In genomic region chrX:113545106-113545505, GRCm38 (mm10) we compare ENCODE assay signal across 17 mouse cellular contexts.
DNase-seq lines count a peak whose midpoint lies in the region; ATAC-seq and TF ChIP-seq lines count a peak whose summit lies in the region.
"Had no signal": no experiment of that assay in that cellular context is flagged by ENCODE, and none has a peak within 500 bp of the region (broad histone marks: within the 10 kb centered on the region; RNA-seq: fewer than 3 reads in every experiment).

No protein-coding gene starts in this region.

- TF ChIP-seq CTCF in kidney, postnatal 0 days (IDR thresholded peaks at IDR 0.05; ENCODE audit: low read depth) = no peak
- no peak for TF ChIP-seq CTCF in kidney, adult 2 months (conservative IDR thresholded peaks at IDR 0.05; ENCODE audit: insufficient read depth, insufficient read length, low read depth, low read length)
- TF ChIP-seq CTCF in lung, postnatal 0 days (IDR thresholded peaks at IDR 0.05) = no peak

- H3K4me3 ChIP-seq in kidney, postnatal 0 days (replicated peaks; ENCODE audit: low read depth, low read length) = no peak overlapping the region
- no peak overlapping the region for H3K4me3 ChIP-seq in kidney, adult 2 months (ENCODE audit: insufficient read depth, low read depth, low read length)
- H3K4me3 ChIP-seq in lung, postnatal 0 days (ENCODE audit: low read depth, low read length) = no peak overlapping the region
- H3K4me3 ChIP-seq: limb, embryonic 15.5 days; megakaryocyte, embryonic 14.5 days had no signal

- DNase-seq in kidney, postnatal 0 days (ENCODE audit: low spot score) = peak; percentile 7
- no peak for DNase-seq in kidney, adult 2 months
- peak; percentile 28 for DNase-seq in lung, postnatal 0 days (ENCODE audit: low spot score)
- no peak for DNase-seq in lung, postnatal 25 days (ENCODE audit: low spot score)
- DNase-seq in Muller cell, postnatal 12 days (ENCODE audit: inconsistent ontology term) = peak; percentile 24
- DNase-seq in gonadal fat pad, adult 2 months (ENCODE audit: low read depth) = peak; percentile 31
- DNase-seq in layer of hippocampus, adult 18-20 months (ENCODE audit: low spot score in 2 of 2) = no peak
- DNase-seq: cerebellum, adult 9-11 months; heart, postnatal 10 days; kidney, adult 18-20 months; midbrain, embryonic 14.5 days had no signal

- no peaks in the 10 kb centered on the region for H3K27me3 ChIP-seq in kidney, postnatal 0 days (ENCODE audit: insufficient read depth, low read length)
- H3K27me3 ChIP-seq in kidney, adult 2 months (replicated peaks; ENCODE audit: control insufficient read depth, insufficient read depth, low read length) = no peaks in the 10 kb centered on the region
- H3K27me3 ChIP-seq in lung, postnatal 0 days (replicated peaks; ENCODE audit: insufficient read depth, low read length) = no peaks in the 10 kb centered on the region
- H3K27me3 ChIP-seq: limb, embryonic 15.5 days; megakaryocyte, embryonic 14.5 days had no signal

- H3K9ac ChIP-seq in kidney, postnatal 0 days (ENCODE audit: low read depth, low read length) = no peak overlapping the region
- no peak overlapping the region for H3K9ac ChIP-seq in lung, postnatal 0 days (replicated peaks; ENCODE audit: low read depth)
- H3K9ac ChIP-seq: limb, embryonic 15.5 days had no signal

- no peak overlapping the region for H3K4me2 ChIP-seq in kidney, postnatal 0 days (ENCODE audit: low read length)
- no peak overlapping the region for H3K4me2 ChIP-seq in lung, postnatal 0 days (replicated peaks; ENCODE audit: low read depth, low read length)
- H3K4me2 ChIP-seq: heart, embryonic 11.5 days; limb, embryonic 15.5 days had no signal

- no peaks in the 10 kb centered on the region for H3K36me3 ChIP-seq in kidney, postnatal 0 days (ENCODE audit: insufficient read depth, low read length)
- H3K36me3 ChIP-seq in kidney, adult 2 months (ENCODE audit: control insufficient read depth, insufficient read depth, low read length) = no peaks in the 10 kb centered on the region
- H3K36me3 ChIP-seq in lung, postnatal 0 days (ENCODE audit: insufficient read depth, low read length) = no peaks in the 10 kb centered on the region
- H3K36me3 ChIP-seq: limb, embryonic 15.5 days had no signal

- no peak for ATAC-seq in kidney, postnatal 0 days (replicated peaks; ENCODE audit: low FRiP score, low read depth)
- ATAC-seq in lung, postnatal 0 days = peak; percentile 30; the same call in 1 of the 2 replicates
- no peak for ATAC-seq in megakaryocyte, adult 5-6 weeks (ENCODE audit: poor library complexity, severe bottlenecking)
- ATAC-seq: forebrain, embryonic 16.5 days; Patski had no signal

- 53% methylated on average over 3 of the region's 3 CpGs for WGBS in kidney, postnatal 0 days
- WGBS in kidney, adult 2 months = 64% methylated on average over 3 of the region's 3 CpGs
- WGBS in lung, postnatal 0 days = 47% methylated on average over 3 of the region's 3 CpGs

- H3K27ac ChIP-seq in kidney, postnatal 0 days = no peak overlapping the region
- H3K27ac ChIP-seq in kidney, adult 2 months (ENCODE audit: insufficient read depth, low read depth, low read length) = no peak overlapping the region
- no peak overlapping the region for H3K27ac ChIP-seq in lung, postnatal 0 days (ENCODE audit: low read length)
- H3K27ac ChIP-seq: limb, embryonic 15.5 days had no signal

- no peaks in the 10 kb centered on the region for H3K9me3 ChIP-seq in kidney, postnatal 0 days (replicated peaks; ENCODE audit: low read length)
- H3K9me3 ChIP-seq in lung, postnatal 0 days (ENCODE audit: low read length) = no peaks in the 10 kb centered on the region
- H3K9me3 ChIP-seq: limb, embryonic 15.5 days; megakaryocyte, embryonic 14.5 days had no signal

- H3K4me1 ChIP-seq in kidney, postnatal 0 days (replicated peaks; ENCODE audit: insufficient read depth, low read length) = no peaks in the 10 kb centered on the region
- no peaks in the 10 kb centered on the region for H3K4me1 ChIP-seq in kidney, adult 2 months (ENCODE audit: control insufficient read depth, insufficient read depth, low read length)
- H3K4me1 ChIP-seq in lung, postnatal 0 days (ENCODE audit: insufficient read depth, low read depth, low read length) = no peaks in the 10 kb centered on the region
- H3K4me1 ChIP-seq: limb, embryonic 15.5 days; megakaryocyte, embryonic 14.5 days had no signal

- no peak for TF ChIP-seq EP300 in lung, postnatal 0 days (IDR thresholded peaks at IDR 0.05)

- no peak for TF ChIP-seq POLR2A in kidney, adult 2 months (IDR thresholded peaks at IDR 0.05; ENCODE audit: low read depth, low read length)

Comparison
In these comparisons a context has a peak if more than half of its experiments do, and no peak if none do; other contexts are left out.
1. DNase-seq: peak in kidney, postnatal 0 days (single experiment), lung, postnatal 0 days (single experiment), Muller cell, postnatal 12 days (single experiment) and gonadal fat pad, adult 2 months (single experiment); none in kidney, adult 2 months (single experiment), lung, postnatal 25 days (single experiment) and layer of hippocampus, adult 18-20 months (0 of 2).